Mouse (Mus musculus) T-cell, adult 2 months (primary cell): ENCODE measurements around the gene Brdt.
"Not testable (repeated sequence)": the region's sequence is repeated elsewhere in the genome, so short reads cannot be mapped to it uniquely, and the experiment has no call there.

Experiments
- DNase-seq: peaks from one replicate; pipeline ENCODE4 v3.0.0; 2022; ENCODE audit warnings: low spot score

Gene Brdt

GRCm38 (mm10) chr5:107340404-107340803 lies 9.4 kb downstream of the Brdt start:
- DNase-seq: no peak

DNA sequence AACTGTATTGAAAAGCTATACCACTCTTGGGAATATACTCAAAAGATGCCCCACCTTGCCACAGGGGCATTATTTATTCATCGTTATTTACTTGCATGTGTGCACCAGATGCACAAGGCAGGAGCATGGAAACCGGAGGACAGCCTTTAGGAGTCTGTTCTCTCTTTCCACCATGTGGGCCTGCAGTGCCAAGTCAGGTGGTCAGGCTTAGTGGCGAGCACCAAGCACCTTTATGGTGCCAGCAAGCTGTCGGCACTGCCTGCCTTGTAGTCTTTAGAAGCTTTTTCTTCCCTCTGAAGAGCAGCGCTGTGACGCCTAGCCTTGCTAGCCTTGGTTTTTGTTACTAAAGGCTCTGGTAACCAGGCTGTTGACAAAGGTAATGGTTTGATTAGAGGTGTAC lies 11.9 kb downstream of the Brdt start:
- no peak for DNase-seq

- DNase-seq: no peak
These were observed 15.3 kb downstream of the Brdt start for GRCm38 (mm10) chr5:107346214-107346613.

DNA sequence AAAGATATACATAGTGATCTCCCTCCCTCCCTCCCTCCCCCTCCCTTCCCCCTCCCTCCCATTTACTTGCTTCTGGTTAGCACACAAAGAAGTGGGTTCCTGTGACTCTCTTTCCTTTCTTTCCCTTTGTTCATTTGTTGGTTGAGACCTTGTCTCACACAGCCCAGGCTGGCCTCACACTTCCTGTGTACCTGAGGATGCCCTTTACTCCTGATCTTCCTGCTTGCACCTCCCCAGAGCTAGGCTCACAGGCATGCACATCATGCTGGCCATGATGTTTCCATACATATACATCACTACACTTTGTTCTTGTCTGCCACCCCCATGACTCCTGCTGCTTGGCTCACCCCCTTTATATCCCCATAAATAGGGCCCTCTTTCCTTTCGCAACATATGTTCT lies 21.6 kb downstream of the Brdt start:
- DNase-seq: peak; percentile 23

GRCm38 (mm10) chr5:107353981-107354380 lies 23.0 kb downstream of the Brdt start:
- peak; percentile 45 for DNase-seq

- no peak for DNase-seq
These were observed 24.8 kb downstream of the Brdt start for GRCm38 (mm10) chr5:107355801-107356200.

- no peak for DNase-seq
These were observed 26.8 kb downstream of the Brdt start for GRCm38 (mm10) chr5:107357723-107358122.

GRCm38 (mm10) chr5:107359395-107360053 lies 28.6 kb downstream of the Brdt start:
- DNase-seq: peak; percentile 87

- DNase-seq: no peak
These were observed 29.2 kb downstream of the Brdt start for GRCm38 (mm10) chr5:107360054-107360730.

GRCm38 (mm10) chr5:107370040-107370439 lies 39.1 kb downstream of the Brdt start:
- DNase-seq: no peak

DNA sequence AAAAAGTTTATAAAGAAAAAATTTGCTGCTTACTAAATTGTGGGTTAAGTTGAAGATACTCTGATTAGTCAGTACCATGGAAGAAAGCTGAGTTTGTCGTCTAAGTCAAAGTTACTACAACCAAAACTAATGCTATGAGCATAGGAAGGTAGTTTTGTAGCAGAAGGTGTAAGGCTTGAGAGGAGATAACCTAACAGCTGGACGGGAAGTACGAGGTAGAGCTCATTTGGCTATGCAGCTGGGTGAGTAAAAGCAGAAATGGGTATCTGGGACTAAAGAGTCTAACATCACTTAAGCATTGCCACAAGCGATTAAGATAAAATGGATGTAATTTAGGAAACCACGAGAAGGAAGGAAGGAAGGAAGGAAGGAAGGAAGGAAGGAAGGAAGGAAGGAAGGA lies 40.4 kb downstream of the Brdt start:
- DNase-seq: no peak

GRCm38 (mm10) chr5:107373256-107373655 lies 42.3 kb downstream of the Brdt start:
- no peak for DNase-seq

DNA sequence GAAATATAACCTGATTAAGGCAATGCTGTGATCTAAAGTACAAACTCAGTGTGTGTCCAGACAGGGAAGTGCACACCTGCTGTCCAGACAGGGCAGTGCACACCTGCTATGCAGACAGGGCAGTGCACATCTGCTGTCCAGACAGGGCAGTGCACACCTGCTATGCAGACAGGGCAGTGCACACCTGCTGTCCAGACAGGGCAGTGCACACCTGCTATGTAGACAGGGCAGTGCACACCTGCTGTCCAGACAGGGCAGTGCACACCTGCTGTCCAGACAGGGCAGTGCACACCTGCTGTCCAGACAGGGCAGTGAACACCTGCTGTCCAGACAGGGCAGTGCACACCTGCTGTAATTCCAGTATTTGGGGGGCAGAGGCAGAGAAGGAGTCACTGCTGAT lies 55.5 kb downstream of the Brdt start:
- not testable (repeated sequence) for DNase-seq

GRCm38 (mm10) chr5:107387788-107388187 lies 56.8 kb downstream of the Brdt start:
- no peak for DNase-seq

DNA sequence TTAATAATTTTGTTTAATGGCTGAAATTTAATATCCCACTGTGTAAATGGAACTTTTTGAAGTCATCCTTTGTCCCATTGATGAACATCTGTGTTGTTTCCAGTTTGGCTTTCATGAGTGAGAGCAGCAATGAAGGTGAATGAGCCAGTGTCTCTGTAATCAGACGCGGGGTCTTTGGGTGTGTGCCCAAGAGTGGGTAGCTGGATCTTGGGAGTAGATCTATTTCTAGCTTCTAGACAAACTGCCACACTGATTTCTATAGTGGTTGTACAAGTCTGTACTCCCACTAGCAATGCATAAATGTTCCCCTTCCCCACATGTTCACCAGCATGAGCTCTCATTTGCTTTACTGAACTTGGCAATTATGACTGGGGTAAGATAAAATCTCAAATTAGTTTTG lies 58.4 kb downstream of the Brdt start:
- DNase-seq: no peak

DNA sequence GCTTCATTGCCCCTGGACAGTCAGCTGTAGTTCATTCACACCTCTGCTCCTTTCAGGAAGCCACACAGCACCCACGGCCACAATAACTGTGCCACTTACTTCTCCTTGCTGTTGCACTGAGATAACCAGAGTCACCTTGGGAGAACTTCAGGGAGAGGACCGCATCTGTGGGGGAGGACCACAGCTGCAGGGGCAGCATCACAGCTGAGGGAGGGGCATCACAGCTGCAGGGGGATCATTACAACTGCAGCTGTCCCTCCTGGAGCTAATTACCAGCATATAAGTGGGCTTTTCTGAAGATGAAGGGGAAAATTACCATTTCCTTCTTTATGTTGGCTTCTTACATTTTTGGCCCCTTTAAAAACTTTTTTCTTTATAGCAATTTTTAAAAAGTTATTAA lies 63.5 kb downstream of the Brdt start:
- no peak for DNase-seq

DNA sequence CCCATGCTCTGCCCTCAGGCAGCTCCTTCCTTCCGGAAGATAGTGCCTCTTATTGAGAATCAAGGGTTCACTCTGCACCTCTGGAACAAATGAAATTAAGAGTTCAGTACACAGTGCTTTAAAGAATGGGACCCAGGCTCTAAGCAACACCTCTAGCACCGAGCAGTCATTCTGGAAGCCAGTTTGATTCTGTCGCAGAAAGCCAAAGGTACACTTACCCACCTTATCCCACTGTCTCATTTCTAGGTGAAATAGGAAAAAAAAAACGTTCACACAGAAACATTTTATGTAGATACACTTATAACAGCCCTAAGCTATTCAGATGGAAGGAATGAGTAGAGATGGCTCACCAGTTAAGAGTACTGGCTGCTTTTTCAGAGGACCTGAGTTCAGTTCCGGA lies 71.5 kb downstream of the Brdt start, which contains the start of gene Ephx4:
Gene Ephx4 (plus strand): TSS at position 301 of the 400 bp plus-strand sequence.
- no peak for DNase-seq

GRCm38 (mm10) chr5:107403011-107403946 lies 72.3 kb downstream of the Brdt start:
- peak; percentile 7 for DNase-seq

GRCm38 (mm10) chr5:107403947-107404684 lies 73.2 kb downstream of the Brdt start:
- no peak for DNase-seq

GRCm38 (mm10) chr5:107405361-107405760 lies 74.4 kb downstream of the Brdt start:
- DNase-seq: no peak

DNA sequence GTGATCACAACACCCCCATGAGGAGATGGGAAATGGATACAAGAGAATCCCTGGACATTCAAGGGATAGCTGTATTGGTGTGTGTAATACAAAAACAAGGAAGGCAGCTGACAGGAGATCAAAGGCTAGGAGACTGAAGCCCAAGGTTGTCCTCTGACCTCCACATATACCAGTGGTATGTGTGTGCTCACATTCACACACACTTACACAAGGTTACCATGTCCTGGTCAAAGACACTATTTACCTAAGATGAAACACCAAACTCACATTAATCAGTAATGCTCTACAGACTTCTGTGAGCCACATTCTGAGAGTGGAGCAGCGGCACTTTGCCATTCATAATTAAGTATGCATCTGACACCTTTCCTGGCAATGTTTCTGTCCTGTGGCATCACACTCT lies 79.3 kb downstream of the Brdt start:
- no peak for DNase-seq

- DNase-seq: no peak
These were observed 80.4 kb downstream of the Brdt start for GRCm38 (mm10) chr5:107411326-107411725.
